Mouse (Mus musculus) megakaryocyte, embryonic 14.5 days (primary cell): ENCODE results near the gene Unc80. TPM values are rescaled to one million over a fixed set of nuclear protein-coding genes. Genes with fewer than 3 reads are reported as not detected.

ENCODE experiments used
- H3K27me3 ChIP-seq: replicated peaks from 2 replicates; pipeline ENCODE3; 2012; ENCODE audit warnings: inconsistent platforms
- H3K36me3 ChIP-seq: replicated peaks from 2 replicates; pipeline ENCODE3; 2012; ENCODE audit warnings: low read length, inconsistent platforms, mixed read lengths
- H3K4me1 ChIP-seq: 2 replicates; pipeline ENCODE4 v1.6.1; 2012; ENCODE audit warnings: inconsistent platforms
- H3K4me3 ChIP-seq: replicated peaks from 2 replicates; pipeline ENCODE3; 2012; ENCODE audit warnings: moderate library complexity, mild to moderate bottlenecking, inconsistent platforms
- H3K9me3 ChIP-seq: 2 replicates; pipeline ENCODE4 v1.6.1; 2012; ENCODE audit warnings: inconsistent platforms
- FLI1 ChIP-seq: IDR thresholded peaks from 2 replicates; pipeline ENCODE4 v1.6.1; 2012; ENCODE audit warnings: low read length, inconsistent platforms, mixed read lengths
- GATA1 ChIP-seq: IDR thresholded peaks from 3 replicates; pipeline ENCODE4 v1.6.1; 2012; ENCODE audit warnings: mixed read lengths, low read length, inconsistent platforms, borderline replicate concordance
- polyA plus RNA-seq: library from polyadenylated mRNA; stranded (reverse); fragments of >175 nt; gene quantifications from 2 replicates; pipeline ENCODE4 v1.2.3, GENCODE M21; 2012; ENCODE audit warnings: low replicate concordance; ENCODE audit not compliant: insufficient read depth

The Unc80 gene
- polyA plus RNA-seq, 1 experiment, result not detected

- no peak for TF ChIP-seq FLI1
- TF ChIP-seq GATA1, result no peak
- Histone ChIP-seq H3K27me3 (no peaks in the 10 kb centered on the region), H3K36me3 (no peaks in the 10 kb centered on the region), H3K4me3 (no peak overlapping the region), H3K9me3 (no peaks in the 10 kb centered on the region), H3K4me1 (no peaks in the 10 kb centered on the region)
These were observed 129.1 kb downstream of the Unc80 start for GRCm38 (mm10) chr1:66597163-66597788.

- H3K4me3 ChIP-seq, result no peak overlapping the region
- TF ChIP-seq GATA1, result no peak
- no peaks in the 10 kb centered on the region for H3K27me3 ChIP-seq
These were observed 140.1 kb downstream of the Unc80 start for GRCm38 (mm10) chr1:66608304-66608703.

GRCm38 (mm10) chr1:66617188-66617587 is 149.0 kb downstream of the Unc80 start:
- Histone ChIP-seq H3K27me3 (no peaks in the 10 kb centered on the region), H3K36me3 (no peaks in the 10 kb centered on the region), H3K4me3 (no peak overlapping the region), H3K4me1 (no peaks in the 10 kb centered on the region), H3K9me3 (no peaks in the 10 kb centered on the region)
- TF ChIP-seq GATA1 (no peak), FLI1 (no peak)

More at GRCm38 (mm10) chr1:66608304-66608703, 140.1 kb downstream of the Unc80 start:
- H3K9me3 ChIP-seq, result no peaks in the 10 kb centered on the region
- H3K4me1 ChIP-seq, result no peaks in the 10 kb centered on the region
- H3K36me3 ChIP-seq, result no peaks in the 10 kb centered on the region

GRCm38 (mm10) chr1:66638177-66638576 is 170.0 kb downstream of the Unc80 start:
- Histone ChIP-seq H3K36me3 (no peaks in the 10 kb centered on the region), H3K9me3 (no peaks in the 10 kb centered on the region), H3K4me3 (no peak overlapping the region), H3K27me3 (no peaks in the 10 kb centered on the region), H3K4me1 (no peaks in the 10 kb centered on the region)
- no peak for TF ChIP-seq GATA1

GRCm38 (mm10) chr1:66646894-66647293 is 178.7 kb downstream of the Unc80 start:
- no peaks in the 10 kb centered on the region for H3K36me3 ChIP-seq
- no peaks in the 10 kb centered on the region for H3K27me3 ChIP-seq
- no peak overlapping the region for H3K4me3 ChIP-seq
- no peak for TF ChIP-seq FLI1
- no peak for TF ChIP-seq GATA1
- no peaks in the 10 kb centered on the region for H3K9me3 ChIP-seq
- peaks cover 6% of the 10 kb centered on the region; the same call in 1 of the 2 replicates for H3K4me1 ChIP-seq

GRCm38 (mm10) chr1:66649568-66649967 is 181.4 kb downstream of the Unc80 start:
- no peak for TF ChIP-seq GATA1
- H3K9me3 ChIP-seq, result no peaks in the 10 kb centered on the region

GRCm38 (mm10) chr1:66650006-66650405 is 181.8 kb downstream of the Unc80 start:
- TF ChIP-seq FLI1 (no peak), GATA1 (no peak)
- Histone ChIP-seq H3K36me3 (no peaks in the 10 kb centered on the region), H3K9me3 (no peaks in the 10 kb centered on the region), H3K27me3 (no peaks in the 10 kb centered on the region), H3K4me1 (peaks cover 6% of the 10 kb centered on the region; the same call in 1 of the 2 replicates), H3K4me3 (no peak overlapping the region)

More at GRCm38 (mm10) chr1:66649568-66649967, 181.4 kb downstream of the Unc80 start:
- H3K36me3 ChIP-seq, result no peaks in the 10 kb centered on the region
- H3K4me1 ChIP-seq, result peaks cover 6% of the 10 kb centered on the region; the same call in 1 of the 2 replicates
- H3K27me3 ChIP-seq, result no peaks in the 10 kb centered on the region
- H3K4me3 ChIP-seq, result no peak overlapping the region

- H3K4me1 ChIP-seq, result no peaks in the 10 kb centered on the region
- TF ChIP-seq GATA1, result no peak
- TF ChIP-seq FLI1, result no peak
- no peaks in the 10 kb centered on the region for H3K9me3 ChIP-seq
- peak overlapping the region; percentile 40 for H3K4me3 ChIP-seq
- no peaks in the 10 kb centered on the region for H3K36me3 ChIP-seq
- H3K27me3 ChIP-seq, result no peaks in the 10 kb centered on the region
These were observed 187.1 kb downstream of the Unc80 start for GRCm38 (mm10) chr1:66655119-66655746.

GRCm38 (mm10) chr1:66655747-66656119 is 187.6 kb downstream of the Unc80 start:
- Histone ChIP-seq H3K27me3 (no peaks in the 10 kb centered on the region), H3K9me3 (no peaks in the 10 kb centered on the region), H3K36me3 (no peaks in the 10 kb centered on the region), H3K4me1 (no peaks in the 10 kb centered on the region), H3K4me3 (no peak overlapping the region)
- TF ChIP-seq GATA1 (no peak), FLI1 (no peak)

- no peaks in the 10 kb centered on the region for H3K9me3 ChIP-seq
- H3K4me1 ChIP-seq, result peaks cover 4% of the 10 kb centered on the region
- TF ChIP-seq GATA1, result no peak
- TF ChIP-seq FLI1, result no peak
- H3K27me3 ChIP-seq, result no peaks in the 10 kb centered on the region
- no peaks in the 10 kb centered on the region for H3K36me3 ChIP-seq
- H3K4me3 ChIP-seq, result no peak overlapping the region
These were observed 203.3 kb downstream of the Unc80 start for GRCm38 (mm10) chr1:66671475-66671874.

- TF ChIP-seq FLI1 (no peak), GATA1 (no peak)
- H3K27me3 ChIP-seq, result no peaks in the 10 kb centered on the region
- H3K4me3 ChIP-seq, result no peak overlapping the region
- H3K9me3 ChIP-seq, result no peaks in the 10 kb centered on the region
- H3K36me3 ChIP-seq, result no peaks in the 10 kb centered on the region
- peaks cover 6% of the 10 kb centered on the region for H3K4me1 ChIP-seq
These were observed 204.6 kb downstream of the Unc80 start for GRCm38 (mm10) chr1:66672812-66673211.
